Mouse (Mus musculus) embryonic facial prominence, embryonic 12.5 days (tissue): ENCODE results near the gene Rgs8. TPM values are rescaled to one million over a fixed set of nuclear protein-coding genes. Genes with fewer than 3 reads are reported as not detected.

Source experiments
- ATAC-seq: fragments of 200-750 bp; cut with Nextera tagmentation; 2 replicates; pipeline ENCODE4 v1.8.0; 2017; ENCODE audit not compliant: insufficient number of reproducible peaks, insufficient read depth, low FRiP score, low TSS enrichment
- H3K27ac ChIP-seq: fragments of 300-500 bp; sonication (generic); 2 replicates; pipeline ENCODE4 v1.5.1; 2016; ENCODE audit warnings: mild to moderate bottlenecking
- H3K27me3 ChIP-seq: fragments of 300-500 bp; sonication (generic); 2 replicates; pipeline ENCODE4 v1.6.1; 2016; ENCODE audit warnings: mild to moderate bottlenecking, moderate library complexity
- H3K36me3 ChIP-seq: fragments of 300-500 bp; sonication (generic); 2 replicates; pipeline ENCODE4 v1.6.1; 2016; ENCODE audit warnings: mild to moderate bottlenecking
- H3K4me1 ChIP-seq: fragments of 300-500 bp; sonication (generic); 2 replicates; pipeline ENCODE4 v1.6.1; 2016
- H3K4me2 ChIP-seq: fragments of 300-500 bp; sonication (generic); replicated peaks from 2 replicates; pipeline ENCODE4 v1.6.1; 2016; ENCODE audit warnings: mild to moderate bottlenecking, moderate library complexity
- H3K4me3 ChIP-seq: fragments of 300-500 bp; sonication (generic); 2 replicates; pipeline ENCODE4 v1.5.1; 2016; ENCODE audit warnings: mild to moderate bottlenecking
- H3K9ac ChIP-seq: fragments of 300-500 bp; sonication (generic); 2 replicates; pipeline ENCODE4 v1.6.1; 2016; ENCODE audit warnings: mild to moderate bottlenecking, moderate library complexity
- H3K9me3 ChIP-seq: fragments of 300-500 bp; sonication (generic); 2 replicates; pipeline ENCODE4 v1.6.1; 2016; ENCODE audit warnings: mild to moderate bottlenecking, moderate library complexity
- WGBS: fragments of 180-500 bp; shearing (Covaris S2); methylation state at CpG from one replicate; pipeline ENCODE4 v1.1.7; 2016; 5-methylcytosine and 5-hydroxymethylcytosine counted together
- polyA plus RNA-seq: library from polyadenylated mRNA; unstranded; fragments of >200 nt; fragmentation: Nextera tagmentation; extraction: Ambion mirVana; gene quantifications from 2 replicates; pipeline ENCODE4 v1.2.1, GENCODE M21; 2016

Rgs8 gene
- polyA plus RNA-seq, 1 experiment from 2014 or later = 2.9 TPM

DNA sequence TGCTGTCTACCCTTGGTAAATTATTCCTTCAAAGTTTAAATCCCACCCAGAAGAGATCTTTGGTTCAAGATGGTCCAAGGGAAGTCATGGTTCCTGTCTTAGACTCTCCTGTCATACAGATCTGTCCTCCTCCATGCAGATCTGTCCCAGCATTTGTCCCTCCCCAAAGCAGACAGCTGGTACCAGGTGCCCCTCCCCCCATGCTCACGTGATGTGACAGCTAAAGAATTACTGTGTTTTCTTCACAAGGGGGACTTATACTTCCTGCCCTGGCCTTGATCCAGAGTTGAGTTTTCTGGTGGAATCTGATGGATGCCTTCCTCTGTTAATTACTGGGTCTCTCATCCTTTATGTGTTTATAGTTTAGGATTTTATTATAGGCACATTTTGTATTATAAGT is 95.7 kb downstream of the Rgs8 start:
- H3K4me1 ChIP-seq = peaks cover 9% of the 10 kb centered on the region; the same call in 1 of the 2 replicates
- 4% methylated on average over 1 of the region's 1 CpGs for WGBS

DNA sequence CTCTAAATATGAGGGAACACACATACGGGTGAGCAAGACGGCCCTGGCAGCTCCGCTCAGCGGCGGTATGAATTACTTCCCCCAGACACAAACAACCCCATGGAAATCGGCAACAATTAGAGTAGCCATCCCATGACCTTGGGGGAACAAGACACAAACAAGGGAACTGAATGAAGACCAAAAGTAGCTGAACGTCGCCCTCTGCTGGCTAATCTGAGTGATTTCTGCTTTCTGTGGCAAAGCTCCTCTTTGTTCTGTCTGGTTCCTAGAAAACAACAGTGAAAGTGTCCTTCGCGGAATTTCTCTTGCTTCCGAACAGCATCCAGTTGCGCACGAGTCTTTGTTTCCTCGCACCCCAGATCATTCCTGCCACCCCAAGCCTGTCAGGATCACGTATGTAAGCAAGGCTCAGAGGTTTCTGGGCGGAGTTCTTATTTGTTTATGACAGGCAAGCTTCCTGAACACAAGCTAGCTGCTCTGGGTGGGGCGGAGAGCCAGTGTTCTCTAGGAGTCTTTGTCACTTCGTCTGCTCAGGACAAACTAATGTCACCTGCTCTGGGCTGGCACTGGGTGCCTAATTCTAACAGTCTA is 96.5 kb downstream of the Rgs8 start, which contains the start of gene Rnasel:
TSS of gene Rnasel (plus strand) at position 216 of the 591 bp plus-strand sequence.
- peak within 1 kb of the TSS; percentile 54 for H3K4me2 ChIP-seq
- H3K27ac ChIP-seq = peak within 1 kb of the TSS; percentile 36; the same call in 1 of the 2 replicates
- H3K9me3 ChIP-seq = no peaks in the 10 kb centered on the region
- peak; percentile 31; the same call in 1 of the 2 replicates for ATAC-seq
- peak within 1 kb of the TSS; percentile 61 for H3K9ac ChIP-seq
- peak within 1 kb of the TSS; percentile 39 for H3K4me3 ChIP-seq
- no peaks in the 10 kb centered on the region for H3K27me3 ChIP-seq
- peaks cover 9% of the 10 kb centered on the region; the same call in 1 of the 2 replicates for H3K4me1 ChIP-seq
- H3K36me3 ChIP-seq = no peaks in the 10 kb centered on the region; the same call in 1 of the 2 replicates
- 7% methylated on average over 18 of the region's 18 CpGs for WGBS

More for the DNA sequence above, 95.7 kb downstream of the Rgs8 start:
- Histone ChIP-seq H3K27me3 (no peaks in the 10 kb centered on the region), H3K4me2 (no peak overlapping the region), H3K9me3 (no peaks in the 10 kb centered on the region), H3K4me3 (no peak overlapping the region), H3K36me3 (no peaks in the 10 kb centered on the region; the same call in 1 of the 2 replicates), H3K9ac (no peak overlapping the region), H3K27ac (no peak overlapping the region)
- ATAC-seq = no peak

Other genes with a start within 250 kb of the Rgs8 start
- 0.29 and 0.32 TPM in 2 replicates for gene Shcbp1l, start 227.9 kb upstream of the Rgs8 start, polyA plus RNA-seq
- 46.3 and 47.1 TPM in 2 replicates for gene Dhx9, start 165.4 kb upstream of the Rgs8 start, polyA plus RNA-seq
- 7.9 and 9.4 TPM in 2 replicates for gene Npl, start 103.0 kb upstream of the Rgs8 start, polyA plus RNA-seq
- 17.0 and 18.2 TPM in 2 replicates for gene Rgs16, start 87.3 kb downstream of the Rgs8 start, polyA plus RNA-seq
- 15.3 and 15.7 TPM in 2 replicates for gene Rnasel, start 96.4 kb downstream of the Rgs8 start, polyA plus RNA-seq
- gene Rgsl1, start 191.1 kb downstream of the Rgs8 start, polyA plus RNA-seq = 0.13 TPM in 1 of 2 replicates, not detected in the other
- gene Teddm1b, start 221.3 kb downstream of the Rgs8 start, polyA plus RNA-seq = 0.27 and 0.37 TPM in 2 replicates
- gene Teddm1a, start 238.7 kb downstream of the Rgs8 start, polyA plus RNA-seq = not detected in 2 replicates
- gene Glul, start 246.9 kb downstream of the Rgs8 start, polyA plus RNA-seq = 107 and 117 TPM in 2 replicates
- 0.65 and 0.86 TPM in 2 replicates for gene Teddm2, start 247.2 kb downstream of the Rgs8 start, polyA plus RNA-seq